Mouse (Mus musculus) frontal cortex, adult 2 months (tissue): ENCODE results near the gene Cask. TPM values are rescaled to one million over a fixed set of nuclear protein-coding genes. Genes with fewer than 3 reads are reported as not detected.

Source experiments
- DNase-seq, 2 experiments: peaks; one replicate each; pipeline ENCODE4 v3.0.0; 2022; ENCODE audit warnings: low spot score in 1 of 2; ENCODE audit errors: extremely low spot score in 1 of 2
- polyA plus RNA-seq: library from polyadenylated mRNA; depleted of rRNA; stranded (reverse); fragments of >200 nt; gene quantifications from 2 replicates; pipeline ENCODE4 v1.2.3, GENCODE M21; 2012; rRNA removed

Gene Cask
- polyA plus RNA-seq, 1 experiment = 37.0 TPM

- no peak for DNase-seq
Measured at GRCm38 (mm10) chrX:13475382-13475781, 375.8 kb downstream of the Cask start.

GRCm38 (mm10) chrX:13472751-13473225 is 378.4 kb downstream of the Cask start:
- DNase-seq = no peak

GRCm38 (mm10) chrX:13471925-13472324 is 379.2 kb downstream of the Cask start:
- DNase-seq = no peak

- DNase-seq = peak; percentile 38 to 64
Measured at GRCm38 (mm10) chrX:13469160-13470116, 381.7 kb downstream of the Cask start.

- DNase-seq = no peak
Measured at GRCm38 (mm10) chrX:13467121-13467571, 384.0 kb downstream of the Cask start.

Other genes with a start within 250 kb of the Cask start
- 10.9 and 17.2 TPM in 2 replicates for gene Gpr34, start 219.3 kb downstream of the Cask start, polyA plus RNA-seq
- gene Gpr82, start 190.0 kb downstream of the Cask start, polyA plus RNA-seq = 0.04 TPM in 1 of 2 replicates, not detected in the other